Mouse (Mus musculus): ENCODE results near the gene Bola2. TPM values are rescaled to one million over a fixed set of nuclear protein-coding genes. Genes with fewer than 3 reads are reported as not detected.
"Not testable (repeated sequence)": the region's sequence is repeated elsewhere in the genome, so short reads cannot be mapped to it uniquely, and the experiment has no call there.

Gene Bola2
- polyA plus RNA-seq, 1 experiment: 35.7 TPM

GRCm38 (mm10) chr7:126675104-126675503 lies 20.1 kb upstream of the Bola2 start:
- TF ChIP-seq POLR2A (IDR thresholded peaks at IDR 0.05; ENCODE audit: control insufficient read depth, low read depth, low read length) (no peak), CTCF (IDR thresholded peaks at IDR 0.05; ENCODE audit: control insufficient read depth, insufficient read depth, insufficient replicate concordance, low read depth, low read length) (no peak)
- no peaks in the 10 kb centered on the region for H3K36me3 ChIP-seq (ENCODE audit: control insufficient read depth, insufficient read depth, low read length)

GRCm38 (mm10) chr7:126676207-126676606 lies 19.0 kb upstream of the Bola2 start, which contains the start of gene Sult1a1:
Sult1a1 (minus strand) TSS chr7:126676432.
- Histone ChIP-seq H3K27ac (ENCODE audit: control insufficient read depth, insufficient read depth, low read depth, low read length) (peak within 1 kb of the TSS; percentile 83), H3K4me1 (ENCODE audit: control insufficient read depth, insufficient read depth, low read length) (peaks cover 4% of the 10 kb centered on the region), H3K27me3 (ENCODE audit: control insufficient read depth, insufficient read depth, low read length) (no peaks in the 10 kb centered on the region), H3K36me3 (ENCODE audit: control insufficient read depth, insufficient read depth, low read length) (no peaks in the 10 kb centered on the region), H3K4me3 (ENCODE audit: control insufficient read depth, low read depth, low read length) (peak within 1 kb of the TSS; percentile 14)
- TF ChIP-seq POLR2A (IDR thresholded peaks at IDR 0.05; ENCODE audit: control insufficient read depth, low read depth, low read length): no peak
- TF ChIP-seq CTCF (IDR thresholded peaks at IDR 0.05; ENCODE audit: control insufficient read depth, insufficient read depth, insufficient replicate concordance, low read depth, low read length): no peak

More at GRCm38 (mm10) chr7:126675104-126675503, 20.1 kb upstream of the Bola2 start:
- Histone ChIP-seq H3K27ac (ENCODE audit: control insufficient read depth, insufficient read depth, low read depth, low read length) (no peak overlapping the region), H3K4me3 (ENCODE audit: control insufficient read depth, low read depth, low read length) (no peak overlapping the region), H3K27me3 (ENCODE audit: control insufficient read depth, insufficient read depth, low read length) (no peaks in the 10 kb centered on the region), H3K4me1 (ENCODE audit: control insufficient read depth, insufficient read depth, low read length) (peaks cover 4% of the 10 kb centered on the region)

DNA sequence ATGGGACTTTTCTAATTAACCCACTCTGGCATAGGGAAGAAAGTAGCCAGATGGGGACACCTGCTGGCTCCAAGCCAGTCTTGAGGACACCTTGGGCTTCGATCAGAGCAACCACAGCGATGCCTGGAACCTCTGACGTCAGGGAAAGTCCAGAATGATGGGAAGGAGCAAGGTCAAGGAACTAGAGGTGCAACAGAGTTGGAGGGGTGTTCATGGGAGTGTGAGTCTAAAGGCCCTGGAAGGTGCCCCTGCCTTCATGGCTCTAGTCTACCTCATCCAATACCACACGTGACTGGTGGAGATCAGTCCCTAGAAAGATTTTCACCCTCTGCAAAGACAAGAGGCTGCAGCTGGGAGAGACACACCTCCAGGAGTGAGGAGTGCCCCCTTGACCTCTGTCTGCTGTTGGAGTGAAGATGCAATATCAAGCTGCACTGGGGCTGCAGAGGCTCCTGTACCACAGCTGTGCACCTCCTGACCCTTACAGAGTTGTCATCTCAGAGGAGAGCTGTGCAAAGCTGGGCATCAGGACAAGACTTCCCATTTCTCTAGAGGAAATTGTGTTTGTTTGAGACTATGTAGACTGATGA lies 18.5 kb upstream of the Bola2 start:
- Histone ChIP-seq H3K27me3 (ENCODE audit: control insufficient read depth, insufficient read depth, low read length) (no peaks in the 10 kb centered on the region), H3K27ac (ENCODE audit: control insufficient read depth, insufficient read depth, low read depth, low read length) (peak overlapping the region; percentile 69), H3K4me3 (ENCODE audit: control insufficient read depth, low read depth, low read length) (no peak overlapping the region), H3K4me1 (ENCODE audit: control insufficient read depth, insufficient read depth, low read length) (peaks cover 4% of the 10 kb centered on the region), H3K36me3 (ENCODE audit: control insufficient read depth, insufficient read depth, low read length) (no peaks in the 10 kb centered on the region)
- no peak for TF ChIP-seq POLR2A (IDR thresholded peaks at IDR 0.05; ENCODE audit: control insufficient read depth, low read depth, low read length)

GRCm38 (mm10) chr7:126678545-126679341 lies 16.5 kb upstream of the Bola2 start:
- H3K4me3 ChIP-seq (ENCODE audit: control insufficient read depth, low read depth, low read length): no peak overlapping the region
- no peaks in the 10 kb centered on the region for H3K36me3 ChIP-seq (ENCODE audit: control insufficient read depth, insufficient read depth, low read length)
- no peaks in the 10 kb centered on the region for H3K27me3 ChIP-seq (ENCODE audit: control insufficient read depth, insufficient read depth, low read length)
- H3K27ac ChIP-seq (ENCODE audit: control insufficient read depth, insufficient read depth, low read depth, low read length): no peak overlapping the region
- peaks cover 4% of the 10 kb centered on the region for H3K4me1 ChIP-seq (ENCODE audit: control insufficient read depth, insufficient read depth, low read length)
- TF ChIP-seq POLR2A (IDR thresholded peaks at IDR 0.05; ENCODE audit: control insufficient read depth, low read depth, low read length): no peak
- no peak for TF ChIP-seq CTCF (IDR thresholded peaks at IDR 0.05; ENCODE audit: control insufficient read depth, insufficient read depth, insufficient replicate concordance, low read depth, low read length)

- H3K36me3 ChIP-seq (ENCODE audit: control insufficient read depth, insufficient read depth, low read length): no peaks in the 10 kb centered on the region
- H3K4me1 ChIP-seq (ENCODE audit: control insufficient read depth, insufficient read depth, low read length): peaks cover 4% of the 10 kb centered on the region
These were observed 15.5 kb upstream of the Bola2 start for GRCm38 (mm10) chr7:126679683-126680082.

GRCm38 (mm10) chr7:126681221-126681620 lies 14.0 kb upstream of the Bola2 start:
- Histone ChIP-seq H3K36me3 (ENCODE audit: control insufficient read depth, insufficient read depth, low read length) (no peaks in the 10 kb centered on the region), H3K27ac (ENCODE audit: control insufficient read depth, insufficient read depth, low read depth, low read length) (no peak overlapping the region), H3K4me1 (ENCODE audit: control insufficient read depth, insufficient read depth, low read length) (peaks cover 4% of the 10 kb centered on the region), H3K4me3 (ENCODE audit: control insufficient read depth, low read depth, low read length) (no peak overlapping the region), H3K27me3 (ENCODE audit: control insufficient read depth, insufficient read depth, low read length) (no peaks in the 10 kb centered on the region)
- TF ChIP-seq POLR2A (IDR thresholded peaks at IDR 0.05; ENCODE audit: control insufficient read depth, low read depth, low read length) (no peak), CTCF (IDR thresholded peaks at IDR 0.05; ENCODE audit: control insufficient read depth, insufficient read depth, insufficient replicate concordance, low read depth, low read length) (no peak)

More at GRCm38 (mm10) chr7:126679683-126680082, 15.5 kb upstream of the Bola2 start:
- Histone ChIP-seq H3K27ac (ENCODE audit: control insufficient read depth, insufficient read depth, low read depth, low read length) (no peak overlapping the region), H3K27me3 (ENCODE audit: control insufficient read depth, insufficient read depth, low read length) (no peaks in the 10 kb centered on the region), H3K4me3 (ENCODE audit: control insufficient read depth, low read depth, low read length) (no peak overlapping the region)
- TF ChIP-seq POLR2A (IDR thresholded peaks at IDR 0.05; ENCODE audit: control insufficient read depth, low read depth, low read length): no peak
- TF ChIP-seq CTCF (IDR thresholded peaks at IDR 0.05; ENCODE audit: control insufficient read depth, insufficient read depth, insufficient replicate concordance, low read depth, low read length): no peak

DNA sequence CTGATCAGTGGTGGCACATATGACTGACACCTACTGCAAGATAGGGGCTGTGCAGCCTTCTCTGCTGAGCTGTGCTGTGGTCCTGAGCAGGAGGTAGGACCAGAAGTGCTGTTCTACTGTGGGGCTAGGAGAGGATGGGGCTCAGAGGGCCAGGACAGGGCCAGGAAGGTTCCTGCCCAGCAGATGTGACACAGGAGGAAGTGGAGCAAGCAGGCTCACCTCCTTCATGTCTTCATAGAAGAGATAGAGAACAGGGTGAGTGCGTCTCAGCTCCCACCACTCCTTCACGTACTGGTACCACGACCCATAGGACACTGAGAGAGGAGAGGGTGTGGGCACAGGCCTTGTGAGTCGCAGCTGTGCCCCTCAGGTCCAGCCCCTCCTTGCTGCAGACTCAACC lies 7.0 kb upstream of the Bola2 start:
- not testable (repeated sequence) for H3K27ac ChIP-seq (ENCODE audit: control insufficient read depth, insufficient read depth, low read depth, low read length); H3K36me3 ChIP-seq (ENCODE audit: control insufficient read depth, insufficient read depth, low read length); H3K4me3 ChIP-seq (ENCODE audit: control insufficient read depth, low read depth, low read length); H3K4me1 ChIP-seq (ENCODE audit: control insufficient read depth, insufficient read depth, low read length); H3K27me3 ChIP-seq (ENCODE audit: control insufficient read depth, insufficient read depth, low read length)

Measured in testis, adult 2 months (tissue).